ENCODE assay signal across 8 mouse cellular contexts in the genomic region with DNA sequence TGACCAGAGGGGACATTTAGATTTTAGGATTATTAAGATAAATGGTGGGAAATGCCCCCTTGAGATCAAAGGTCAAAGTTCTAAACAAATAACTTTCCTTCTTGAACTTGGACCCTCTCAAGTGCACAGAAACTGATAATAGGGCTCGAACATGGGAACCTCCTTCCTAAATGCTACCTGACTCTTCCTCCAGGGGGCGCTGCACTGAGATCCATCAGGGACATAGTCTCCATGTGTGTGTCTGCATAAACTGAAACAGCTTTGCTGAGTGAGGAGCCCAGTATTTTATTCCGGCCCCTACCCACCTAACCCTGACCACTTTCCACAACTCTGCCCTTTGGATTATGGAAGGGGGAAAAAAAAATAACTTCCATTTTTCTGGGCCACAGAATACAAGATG.
DNase-seq lines count a peak whose midpoint lies in the region; ATAC-seq and TF ChIP-seq lines count a peak whose summit lies in the region.

No protein-coding gene starts in this region.

- TF ChIP-seq CTCF in lung, adult 2 months (IDR thresholded peaks at IDR 0.05; ENCODE audit: insufficient read depth, low read length) = peak; percentile 53

- no peak overlapping the region for H3K9ac ChIP-seq in forebrain, embryonic 11.5 days (ENCODE audit: low read length)
- no peak overlapping the region for H3K9ac ChIP-seq in forebrain, embryonic 12.5 days

- no peaks in the 10 kb centered on the region for H3K36me3 ChIP-seq in forebrain, embryonic 11.5 days (ENCODE audit: control insufficient read depth, insufficient read depth, low read length)
- no peaks in the 10 kb centered on the region for H3K36me3 ChIP-seq in forebrain, embryonic 12.5 days (replicated peaks)

- H3K27ac ChIP-seq in forebrain, embryonic 11.5 days (ENCODE audit: low read depth, low read length) = no peak overlapping the region
- no peak overlapping the region for H3K27ac ChIP-seq in forebrain, embryonic 12.5 days

- no peaks in the 10 kb centered on the region for H3K27me3 ChIP-seq in forebrain, embryonic 11.5 days (ENCODE audit: control insufficient read depth, insufficient read depth, low read length)
- H3K27me3 ChIP-seq in forebrain, embryonic 12.5 days = no peaks in the 10 kb centered on the region

- H3K4me1 ChIP-seq in forebrain, embryonic 11.5 days (replicated peaks; ENCODE audit: control insufficient read depth, insufficient read depth, low read length) = no peaks in the 10 kb centered on the region
- no peaks in the 10 kb centered on the region for H3K4me1 ChIP-seq in forebrain, embryonic 12.5 days
- H3K4me1 ChIP-seq in lung, adult 2 months (ENCODE audit: control insufficient read depth, insufficient read depth, low read length) = no peaks in the 10 kb centered on the region

- H3K4me3 ChIP-seq in forebrain, embryonic 11.5 days (ENCODE audit: low read depth, low read length) = no peak overlapping the region
- no peak overlapping the region for H3K4me3 ChIP-seq in forebrain, embryonic 12.5 days (replicated peaks)
- H3K4me3 ChIP-seq in lung, adult 2 months (replicated peaks; ENCODE audit: extremely low read depth, low read depth, low read length) = no peak overlapping the region

- peak; percentile 58 for DNase-seq in forebrain, embryonic 11.5 days (ENCODE audit: low spot score)
- DNase-seq in lung, adult 2 months = peak; percentile 11
- DNase-seq in lung, postnatal 25 days (ENCODE audit: low spot score) = no peak
- peak; percentile 21 for DNase-seq in brain, adult 2 months (ENCODE audit: low read depth, low spot score)
- peak; percentile 10 for DNase-seq in naive thymus-derived CD4-positive, alpha-beta T cell, adult 2 months (ENCODE audit: low read depth)
- no peak for DNase-seq in cerebellum, adult 9-10 months

- 51% methylated on average over 3 of the region's 3 CpGs for WGBS in forebrain, embryonic 11.5 days
- 59% methylated on average over 3 of the region's 3 CpGs for WGBS in forebrain, embryonic 12.5 days
- WGBS in lung, adult 2 months = 62% methylated on average over 3 of the region's 3 CpGs

- H3K4me2 ChIP-seq in forebrain, embryonic 11.5 days (ENCODE audit: low read depth, low read length, severe bottlenecking) = no peak overlapping the region
- no peak overlapping the region for H3K4me2 ChIP-seq in forebrain, embryonic 12.5 days

- H3K9me3 ChIP-seq in forebrain, embryonic 11.5 days (ENCODE audit: control insufficient read depth, low read length) = no peaks in the 10 kb centered on the region
- H3K9me3 ChIP-seq in forebrain, embryonic 12.5 days = no peaks in the 10 kb centered on the region

- ATAC-seq in forebrain, embryonic 11.5 days (replicated peaks; ENCODE audit: low FRiP score) = no peak
- no peak for ATAC-seq in forebrain, embryonic 12.5 days (ENCODE audit: low FRiP score)
- no peak for ATAC-seq in megakaryocyte progenitor cell, adult 5-6 weeks (replicated peaks; ENCODE audit: poor library complexity)

- TF ChIP-seq POLR2A in lung, adult 2 months (IDR thresholded peaks at IDR 0.05; ENCODE audit: borderline replicate concordance, extremely low read depth, low read depth, low read length) = no peak

Comparison
In these comparisons a context has a peak if more than half of its experiments do, and no peak if none do; other contexts are left out.
1. DNase-seq: peak in forebrain, embryonic 11.5 days (single experiment), lung, adult 2 months (single experiment), brain, adult 2 months (single experiment) and naive thymus-derived CD4-positive, alpha-beta T cell, adult 2 months (single experiment); none in lung, postnatal 25 days (single experiment) and cerebellum, adult 9-10 months (single experiment).